Mouse (Mus musculus): ENCODE measurements around the gene Gm4981.
"Not testable (repeated sequence)": the region's sequence is repeated elsewhere in the genome, so short reads cannot be mapped to it uniquely, and the experiment has no call there.

Gene Gm4981

DNA sequence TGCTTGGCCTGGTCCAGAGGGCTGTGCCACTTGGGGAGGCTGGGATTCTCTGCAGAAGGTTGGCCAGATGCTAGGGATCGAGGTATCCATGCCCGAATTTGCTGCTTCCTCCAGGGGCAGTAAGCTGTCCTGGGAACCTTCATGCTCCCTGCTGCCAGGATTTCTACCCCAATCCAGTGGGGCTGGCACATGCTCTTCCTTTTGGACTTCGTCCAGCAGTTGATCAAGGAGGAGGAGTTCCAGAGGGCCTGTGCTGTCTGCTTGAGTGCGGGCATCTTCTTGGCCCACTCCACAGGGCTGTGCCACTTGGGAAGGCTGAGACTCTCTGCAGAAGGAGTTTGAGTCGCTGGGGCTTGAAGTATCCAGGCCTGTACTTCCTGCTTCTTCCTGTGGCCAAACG, 13.3 kb downstream of the Gm4981 start:
- DNase-seq (ENCODE audit: low spot score) = not testable (repeated sequence)

DNA sequence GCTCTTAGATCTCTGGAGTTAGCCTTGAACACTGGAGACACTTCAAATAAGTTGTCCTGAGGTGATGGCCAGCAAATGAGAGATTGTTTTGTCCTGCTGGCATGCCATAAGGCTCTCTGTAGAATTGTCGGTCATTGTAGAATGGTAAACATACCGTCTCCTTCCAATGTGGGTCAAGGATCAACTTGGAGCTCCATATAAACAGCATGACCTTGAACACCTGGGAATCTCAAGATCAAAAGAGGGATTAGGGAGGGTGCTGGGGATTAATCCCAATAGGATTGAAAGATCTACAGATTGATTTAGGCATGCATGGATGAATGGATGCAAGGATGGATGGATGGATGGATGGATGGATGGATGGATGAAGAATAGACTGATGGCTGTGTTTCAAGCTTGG, 14.9 kb downstream of the Gm4981 start:
- DNase-seq (ENCODE audit: low spot score) = not testable (repeated sequence)

DNA sequence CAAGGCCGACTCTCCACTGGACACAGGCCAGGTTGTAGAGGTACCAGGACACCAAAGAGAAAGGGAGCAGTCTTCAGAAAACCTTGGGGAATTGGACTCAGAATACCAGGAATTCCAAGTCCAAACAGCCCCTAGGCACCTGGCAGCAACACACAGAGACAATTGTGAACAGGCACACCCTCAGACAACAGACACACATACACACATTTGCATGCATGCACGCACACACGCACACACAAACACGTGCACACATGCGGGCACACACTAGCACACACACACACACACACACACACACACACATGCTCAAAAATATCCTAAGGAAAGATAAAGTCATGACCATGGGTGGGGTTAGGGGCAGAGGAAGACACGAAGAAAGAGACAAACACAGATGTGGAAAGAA, 15.8 kb downstream of the Gm4981 start:
- DNase-seq (ENCODE audit: low spot score) = no peak

DNA sequence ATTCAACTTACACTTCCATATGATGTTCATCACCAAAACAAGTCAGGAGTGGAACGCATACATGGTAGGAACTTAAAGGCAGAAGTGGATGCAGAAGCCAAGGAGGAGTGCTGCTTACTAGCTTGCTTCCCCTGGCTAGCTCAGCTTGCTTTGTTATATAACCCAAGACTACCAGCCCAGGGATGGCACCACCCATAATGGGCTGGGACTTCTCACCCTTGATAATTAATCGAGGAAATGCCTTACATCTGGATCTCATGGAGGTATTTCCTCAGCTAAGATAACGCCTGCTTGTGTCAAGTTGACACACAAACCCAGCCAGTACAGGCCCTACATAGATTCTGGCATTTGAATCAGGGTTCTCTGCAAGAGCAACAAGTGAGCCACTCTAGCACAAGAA, 19.1 kb downstream of the Gm4981 start:
- no peak for DNase-seq (ENCODE audit: low spot score)

DNA sequence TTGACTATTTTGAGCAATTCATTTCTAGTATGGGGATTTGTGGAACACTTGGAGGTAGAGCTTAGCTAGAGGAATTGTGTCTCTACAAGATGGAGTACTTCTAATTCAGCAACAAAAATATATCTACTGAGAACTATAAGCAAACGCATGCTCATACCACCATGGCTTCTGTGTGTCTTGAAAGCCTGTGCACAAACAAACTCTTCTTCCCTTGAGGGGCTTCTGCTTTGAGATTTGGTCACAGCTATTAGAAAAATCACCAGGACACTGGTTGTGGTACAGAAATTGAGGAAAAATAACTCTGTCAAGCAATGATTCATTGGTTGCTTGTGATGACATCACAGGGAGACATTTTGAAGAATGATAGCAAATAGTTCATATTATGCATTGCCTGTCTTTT, 21.1 kb downstream of the Gm4981 start:
- DNase-seq (ENCODE audit: low spot score) = no peak

DNA sequence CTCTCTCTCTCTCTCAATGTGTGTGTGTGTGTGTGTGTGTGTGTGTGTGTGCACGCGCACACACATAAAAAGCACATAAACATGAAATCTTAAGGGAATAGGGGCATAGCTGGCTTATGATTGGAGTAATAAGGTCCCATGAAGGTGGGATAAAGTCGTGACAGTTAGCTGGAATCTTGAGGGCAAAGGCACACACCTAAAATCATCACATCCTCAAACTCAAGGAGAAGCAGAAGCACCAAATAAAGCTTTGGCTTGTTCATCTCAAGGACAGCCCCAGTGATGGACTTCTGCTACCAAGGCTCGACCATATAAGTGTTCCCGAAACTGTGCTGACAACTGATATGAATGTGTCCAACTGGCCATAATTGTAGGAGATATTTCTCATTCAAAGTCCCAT, 21.6 kb downstream of the Gm4981 start:
- DNase-seq (ENCODE audit: low spot score) = no peak

DNA sequence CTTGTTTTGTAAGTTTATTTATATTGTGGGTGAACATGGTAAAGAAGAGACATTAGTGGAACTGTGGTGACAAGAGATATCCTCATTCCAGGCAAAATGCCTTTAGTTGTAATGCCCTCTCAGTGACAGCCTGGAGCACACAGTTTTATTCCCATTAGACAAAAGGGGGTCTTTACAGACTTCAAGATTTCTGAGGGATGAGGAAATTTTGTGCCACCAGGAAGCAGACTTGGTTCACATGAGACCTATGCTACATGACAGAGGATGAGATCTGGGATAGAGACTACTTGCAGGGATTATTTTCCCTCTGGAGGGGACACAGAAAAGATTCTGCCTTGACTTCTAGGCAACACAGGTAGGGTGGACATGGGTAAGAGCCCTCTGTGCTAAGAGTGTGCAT, 22.0 kb downstream of the Gm4981 start:
- no peak for DNase-seq (ENCODE audit: low spot score)

DNA sequence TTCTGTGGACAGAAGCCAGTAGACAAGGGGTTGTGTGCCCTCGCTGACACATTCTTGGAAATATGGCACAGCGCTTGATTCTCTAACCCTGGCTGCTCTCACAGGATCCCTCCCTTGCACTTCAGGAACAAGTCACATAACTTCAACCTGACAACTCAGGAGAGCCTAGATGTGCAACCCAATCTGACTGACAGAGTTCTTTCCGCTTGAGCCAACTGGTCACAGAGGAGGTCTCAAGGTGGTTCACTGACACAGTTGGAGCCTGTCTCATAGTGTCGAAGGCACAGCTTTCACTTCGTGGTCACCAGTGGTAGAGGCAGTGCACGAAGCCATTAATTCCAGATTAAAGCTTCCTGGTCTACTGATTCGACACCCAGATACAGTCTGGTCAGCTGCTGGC, 24.3 kb downstream of the Gm4981 start:
- DNase-seq (ENCODE audit: low spot score) = no peak

DNA sequence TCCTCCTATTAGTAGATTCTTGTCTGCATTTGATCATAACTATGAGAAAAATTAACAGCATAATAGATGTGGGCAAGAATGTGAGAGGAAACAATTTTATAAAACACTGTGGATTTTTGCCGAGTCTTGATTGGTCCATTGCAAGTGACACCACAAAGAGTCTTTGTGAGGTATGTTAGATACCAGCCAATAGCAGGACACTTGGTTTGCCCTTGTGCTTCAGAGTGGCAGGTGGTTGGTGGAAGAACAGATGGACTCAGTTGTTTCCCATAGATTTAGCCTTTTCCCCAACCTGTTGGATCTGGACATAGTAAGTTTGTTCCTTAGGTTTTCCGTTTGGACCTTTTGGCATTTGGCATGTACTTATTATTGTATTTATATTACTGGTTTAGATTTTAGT, 25.3 kb downstream of the Gm4981 start:
- DNase-seq (ENCODE audit: low spot score) = no peak

DNA sequence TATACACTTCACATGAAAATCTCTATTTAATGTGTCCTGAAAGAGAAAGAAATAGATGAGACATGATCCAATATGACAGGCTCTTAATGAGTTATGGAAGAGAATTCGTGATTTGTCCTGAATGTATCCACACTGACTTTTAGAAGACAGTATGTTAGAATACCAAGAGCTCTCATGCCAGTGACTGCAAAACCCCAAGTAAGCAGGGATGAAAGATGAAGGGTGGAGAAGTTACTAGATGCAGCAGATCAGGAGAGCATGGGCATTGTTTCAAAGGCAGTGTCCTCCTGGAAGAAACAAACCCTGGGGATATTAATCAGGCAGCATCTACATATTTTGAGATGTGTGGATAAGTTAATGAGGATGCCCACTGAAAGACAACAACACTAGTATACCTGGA, 26.0 kb downstream of the Gm4981 start:
- no peak for DNase-seq (ENCODE audit: low spot score)

DNA sequence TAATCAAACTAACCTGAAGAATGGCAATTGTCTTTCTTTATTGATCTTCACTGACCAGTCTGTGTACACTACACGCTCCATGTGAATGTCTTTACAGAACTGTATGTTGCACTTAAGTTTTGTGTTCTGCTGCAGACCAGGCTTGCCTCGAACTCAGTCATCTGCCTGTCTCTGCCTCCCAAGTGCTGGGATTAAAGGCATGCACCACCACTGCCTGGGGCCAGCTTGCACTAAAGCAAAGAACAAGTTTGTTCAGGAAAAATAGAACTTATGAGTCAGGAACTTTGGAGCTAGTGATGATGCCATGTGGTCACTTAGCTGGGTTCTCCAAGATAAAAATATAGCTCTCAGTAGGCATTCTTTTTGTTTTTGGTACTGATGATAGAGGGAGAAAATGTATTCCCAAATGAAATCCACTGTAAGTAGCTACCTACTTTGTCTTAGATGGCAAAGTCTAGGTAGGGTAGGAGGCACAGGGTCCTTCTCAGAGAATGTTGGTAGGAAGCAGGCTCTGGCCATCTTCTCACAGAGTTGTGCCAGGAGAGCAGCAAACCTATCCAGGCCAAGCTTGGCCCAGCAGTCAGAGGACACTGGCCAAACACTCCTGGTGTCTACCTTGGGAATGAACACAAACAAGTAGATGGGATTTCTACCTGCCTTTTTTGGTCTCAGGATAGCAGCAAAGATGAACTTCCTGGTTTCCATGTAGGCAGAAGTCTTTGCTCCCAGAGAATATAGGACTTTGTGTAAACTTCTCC, 26.6 kb downstream of the Gm4981 start:
- no peak for DNase-seq (ENCODE audit: low spot score)

DNA sequence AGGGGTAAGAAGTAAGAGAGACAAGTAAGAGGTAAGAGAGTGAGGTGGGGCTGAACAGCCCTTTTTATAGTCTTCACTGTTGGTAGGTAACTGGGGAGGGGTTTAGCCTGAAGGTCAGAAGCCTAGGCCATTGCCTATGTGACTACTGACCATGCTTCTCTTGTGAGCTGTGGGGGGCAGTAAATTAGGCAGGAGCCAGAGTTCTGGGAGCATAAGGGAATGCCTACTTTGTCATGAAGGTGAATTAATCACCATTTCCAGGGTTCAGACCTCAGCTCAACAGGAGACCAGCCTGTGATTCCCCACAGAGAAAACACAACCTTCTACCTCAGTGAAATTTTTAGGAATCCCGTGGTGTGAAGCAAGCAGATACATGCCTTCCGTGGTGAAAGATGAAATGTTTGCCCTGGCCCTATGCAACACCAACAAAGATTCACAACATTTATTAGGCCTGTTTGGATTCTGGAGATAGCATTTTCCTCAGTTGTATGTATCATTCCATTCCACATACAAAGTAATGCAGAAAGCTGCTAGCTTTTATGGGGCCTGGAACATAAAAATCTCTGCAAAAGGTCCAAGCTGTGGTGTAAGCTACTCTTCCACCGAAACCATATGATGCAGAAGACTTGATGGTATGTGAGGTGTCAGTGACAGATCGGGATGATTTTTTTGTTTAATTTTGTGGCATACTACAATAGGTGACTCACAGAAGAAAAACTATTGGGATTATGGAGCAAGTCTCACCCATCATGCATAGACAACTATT, 29.7 kb downstream of the Gm4981 start:
- no peak for DNase-seq (ENCODE audit: low spot score)

DNA sequence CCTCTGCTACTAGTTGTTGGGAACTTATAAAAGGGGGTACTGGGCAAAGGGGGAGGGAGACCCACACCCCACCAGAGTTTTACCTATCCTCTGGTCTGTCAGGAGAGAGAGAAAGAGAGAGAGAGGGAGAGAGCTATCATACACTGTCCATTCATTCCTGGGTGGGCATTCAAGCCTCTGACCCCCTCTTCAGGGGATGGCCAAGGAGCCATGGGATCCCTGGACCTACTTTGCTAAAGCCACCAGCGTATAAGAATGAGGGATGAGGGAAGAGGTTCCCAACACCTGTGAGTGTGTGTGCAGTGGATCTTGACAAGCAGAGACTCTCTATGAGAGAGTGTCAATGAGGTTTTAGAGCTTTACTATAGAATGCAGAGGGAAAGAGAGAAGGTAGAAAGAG, 30.5 kb downstream of the Gm4981 start:
- DNase-seq (ENCODE audit: low spot score) = no peak

Measured in left cerebral cortex, adult 11 months (tissue).